Mouse (Mus musculus) activated CD4-positive, CD25-positive, alpha-beta regulatory T cell, adult 4 months (primary cell): Measurements from ENCODE around the gene Prn. TPM values are rescaled to one million over a fixed set of nuclear protein-coding genes. Genes with fewer than 3 reads are reported as not detected.

Experiments
- ATAC-seq: one replicate; pipeline ENCODE4 v1.8.0; 2017
- polyA plus RNA-seq, 2 experiments: library from polyadenylated mRNA; unstranded; fragments of 100-300 nt; shearing (Covaris generic); gene quantifications; one replicate each; pipeline ENCODE4 v1.2.1; 2017

Prn gene
- polyA plus RNA-seq, 2 experiments from 2014 or later, result not detected

DNA sequence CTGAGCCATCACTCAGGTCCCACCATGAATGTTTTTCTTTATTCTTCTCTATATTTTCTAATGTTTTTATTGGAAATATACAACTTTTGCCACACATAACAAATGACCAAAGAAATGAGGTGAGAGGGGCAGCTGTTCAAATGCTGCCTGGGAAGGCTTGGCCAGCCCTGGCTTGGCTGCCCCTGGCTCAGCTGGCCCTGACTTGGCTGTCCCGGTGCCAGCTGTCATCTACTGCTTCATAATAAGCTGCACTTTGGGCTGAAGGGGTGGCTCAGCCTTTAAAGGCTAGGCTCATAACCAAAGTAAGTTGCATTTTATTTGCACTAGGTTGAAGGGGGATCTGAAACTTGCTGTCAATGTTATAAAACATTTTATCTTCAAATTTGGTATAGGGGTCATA is 2.9 kb upstream of the Prn start:
- ATAC-seq, result no peak

DNA sequence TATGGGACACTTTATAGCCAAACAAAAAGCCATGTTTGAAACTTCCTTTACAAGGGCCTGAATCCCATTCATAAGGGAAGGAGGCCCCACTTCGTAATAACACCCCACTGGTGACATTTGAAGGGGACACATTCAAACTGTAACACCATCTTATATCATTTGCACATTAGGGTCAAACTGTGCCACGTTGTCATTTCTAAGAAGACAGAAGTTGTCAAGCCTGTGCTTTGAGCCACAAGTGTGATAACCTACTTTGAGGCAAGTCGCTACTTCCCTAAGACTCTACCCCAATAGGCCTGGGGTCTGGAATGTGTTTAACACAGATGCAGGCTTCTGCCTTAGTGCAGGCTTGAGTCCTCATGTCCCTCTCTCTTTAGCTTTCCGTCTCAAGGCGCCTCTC is 2.4 kb upstream of the Prn start:
- no peak for ATAC-seq

DNA sequence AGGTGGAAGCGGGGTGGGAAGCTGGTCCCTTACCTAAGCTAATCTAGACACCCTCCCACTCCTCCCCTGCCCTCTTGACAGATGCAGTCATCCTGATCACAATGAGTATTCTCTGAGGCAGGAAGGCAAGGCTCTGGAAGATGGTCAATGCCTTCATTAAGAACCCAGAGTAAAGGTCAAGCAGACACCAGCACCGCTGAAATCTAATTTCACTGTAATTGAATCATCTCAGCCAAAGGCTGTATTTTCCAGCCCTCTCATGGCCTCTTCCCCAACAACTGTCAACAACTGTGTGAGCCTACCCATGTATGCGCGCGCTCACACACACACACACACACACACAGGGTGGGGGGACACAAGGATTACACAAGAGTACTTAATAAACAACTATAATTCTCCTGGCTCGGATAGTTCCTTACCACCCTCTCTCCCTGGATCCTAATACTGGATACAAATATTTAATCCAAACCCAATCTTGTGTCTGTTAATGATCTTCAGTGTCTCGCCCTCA is 1.4 kb upstream of the Prn start:
- no peak for ATAC-seq

- ATAC-seq, result no peak
Observed at GRCm38 (mm10) chr2:131908906-131909305, 851 bp upstream of the Prn start.

GRCm38 (mm10) chr2:131910847-131911246 is 1.1 kb downstream of the Prn start:
- ATAC-seq, result no peak

GRCm38 (mm10) chr2:131911341-131911740 is 1.6 kb downstream of the Prn start:
- ATAC-seq, result no peak

DNA sequence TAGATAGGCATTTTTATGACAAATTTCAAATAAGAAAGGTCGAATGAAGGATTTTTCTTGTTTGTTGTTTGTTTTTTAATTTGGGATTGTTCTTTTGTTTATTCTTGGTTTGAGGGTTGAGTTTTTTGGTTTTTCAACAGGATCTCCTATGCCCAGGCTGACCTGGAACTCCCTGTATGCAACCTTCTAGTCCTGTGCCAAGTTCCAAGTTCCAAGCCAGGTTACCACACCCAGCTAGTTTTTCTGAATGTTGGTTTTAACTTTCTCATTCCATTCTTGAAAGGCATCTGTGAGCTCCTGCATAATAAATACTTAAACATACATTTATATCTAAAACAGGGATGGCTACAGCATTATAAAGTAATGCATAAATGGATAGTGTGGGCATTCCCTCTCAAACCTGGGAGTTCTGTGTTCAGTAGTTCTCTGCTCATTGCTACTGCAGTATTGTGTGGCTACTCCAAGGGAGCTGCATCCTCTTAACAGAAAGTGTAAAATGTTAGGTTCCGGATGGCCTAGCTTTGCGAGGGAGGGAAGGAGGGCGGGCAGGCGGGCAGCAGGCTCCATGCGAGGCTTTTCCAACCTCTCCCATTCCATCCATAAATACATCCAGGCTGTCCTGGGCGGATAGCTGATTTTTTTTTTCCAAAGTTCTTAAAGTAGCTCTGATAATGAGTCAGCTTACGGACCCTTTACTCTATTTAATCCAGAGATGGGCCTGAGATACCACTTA is 2.9 kb downstream of the Prn start:
- no peak for ATAC-seq

DNA sequence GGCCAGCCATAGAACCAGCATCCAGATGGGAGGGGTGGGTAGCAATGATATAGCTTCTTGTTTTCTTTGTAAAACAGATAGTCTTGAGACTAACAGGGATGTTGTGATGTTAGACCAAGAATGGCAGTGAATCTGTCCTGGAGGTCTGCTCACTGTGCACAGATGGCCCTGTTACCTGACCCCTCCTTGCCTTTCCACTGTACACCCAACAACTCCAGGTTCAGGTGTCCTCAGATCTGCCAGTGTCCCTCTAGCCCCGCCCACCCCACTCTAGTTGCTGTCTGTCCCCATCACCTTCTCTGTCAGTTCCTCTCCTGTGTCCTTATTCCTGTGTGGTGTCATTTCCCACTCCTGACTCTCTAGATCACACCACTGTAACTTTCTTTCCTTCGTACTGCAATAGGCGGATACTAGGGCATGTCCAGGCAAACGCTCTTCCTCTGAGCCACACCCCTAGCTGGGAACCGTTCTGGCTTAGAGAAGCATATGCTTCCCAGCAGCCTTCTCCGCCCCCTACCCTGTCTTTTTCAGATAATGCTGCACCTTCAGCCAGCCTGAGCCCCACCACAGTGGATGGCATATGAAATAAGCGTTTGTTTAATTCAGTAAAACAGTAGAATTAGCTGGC is 22.6 kb downstream of the Prn start:
- no peak for ATAC-seq

DNA sequence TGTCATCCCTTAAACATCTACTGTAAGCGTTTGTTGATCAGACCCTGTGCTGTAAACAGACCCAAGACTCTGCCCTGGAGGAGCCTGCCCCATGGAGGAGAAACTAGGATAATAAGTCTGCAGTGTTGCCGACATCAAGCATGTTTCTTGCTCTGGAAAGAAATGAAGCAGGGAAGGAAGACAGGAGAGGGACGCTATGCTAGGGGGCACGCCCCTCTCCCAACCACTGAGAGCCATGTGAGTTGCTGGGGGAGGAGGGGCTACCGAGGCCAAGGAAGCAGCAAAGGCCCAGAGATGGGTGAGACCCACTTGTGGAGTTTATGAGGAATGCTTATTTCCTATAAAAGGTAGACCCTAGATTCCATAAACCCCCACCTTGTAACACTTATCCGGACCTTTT is 23.3 kb downstream of the Prn start:
- no peak for ATAC-seq

DNA sequence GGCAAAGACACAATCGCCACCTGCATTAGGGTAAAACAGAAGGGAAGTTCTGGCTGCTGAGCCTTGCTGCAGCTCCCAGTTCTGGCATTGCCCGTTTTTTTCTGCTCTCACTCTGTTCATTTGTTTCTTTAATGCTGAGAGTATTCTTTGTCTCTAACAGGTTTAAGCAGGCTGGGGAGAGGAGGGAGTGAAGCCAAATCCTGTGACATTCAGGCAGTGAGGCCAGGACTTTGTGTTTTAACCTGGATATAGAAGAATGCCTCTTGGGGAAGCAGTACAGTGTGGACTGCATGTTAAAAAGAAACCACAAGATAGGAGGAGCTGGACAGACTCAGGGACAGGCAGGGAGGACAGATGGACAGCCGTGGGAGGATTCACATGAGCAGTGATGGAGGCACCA is 23.8 kb downstream of the Prn start:
- ATAC-seq, result no peak

- ATAC-seq, result no peak
Observed at GRCm38 (mm10) chr2:131934243-131934642, 24.5 kb downstream of the Prn start.

- no peak for ATAC-seq
Observed at GRCm38 (mm10) chr2:131935390-131936105, 25.8 kb downstream of the Prn start.

DNA sequence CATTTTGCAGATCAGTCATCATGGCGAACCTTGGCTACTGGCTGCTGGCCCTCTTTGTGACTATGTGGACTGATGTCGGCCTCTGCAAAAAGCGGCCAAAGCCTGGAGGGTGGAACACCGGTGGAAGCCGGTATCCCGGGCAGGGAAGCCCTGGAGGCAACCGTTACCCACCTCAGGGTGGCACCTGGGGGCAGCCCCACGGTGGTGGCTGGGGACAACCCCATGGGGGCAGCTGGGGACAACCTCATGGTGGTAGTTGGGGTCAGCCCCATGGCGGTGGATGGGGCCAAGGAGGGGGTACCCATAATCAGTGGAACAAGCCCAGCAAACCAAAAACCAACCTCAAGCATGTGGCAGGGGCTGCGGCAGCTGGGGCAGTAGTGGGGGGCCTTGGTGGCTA is 26.7 kb downstream of the Prn start:
- no peak for ATAC-seq

DNA sequence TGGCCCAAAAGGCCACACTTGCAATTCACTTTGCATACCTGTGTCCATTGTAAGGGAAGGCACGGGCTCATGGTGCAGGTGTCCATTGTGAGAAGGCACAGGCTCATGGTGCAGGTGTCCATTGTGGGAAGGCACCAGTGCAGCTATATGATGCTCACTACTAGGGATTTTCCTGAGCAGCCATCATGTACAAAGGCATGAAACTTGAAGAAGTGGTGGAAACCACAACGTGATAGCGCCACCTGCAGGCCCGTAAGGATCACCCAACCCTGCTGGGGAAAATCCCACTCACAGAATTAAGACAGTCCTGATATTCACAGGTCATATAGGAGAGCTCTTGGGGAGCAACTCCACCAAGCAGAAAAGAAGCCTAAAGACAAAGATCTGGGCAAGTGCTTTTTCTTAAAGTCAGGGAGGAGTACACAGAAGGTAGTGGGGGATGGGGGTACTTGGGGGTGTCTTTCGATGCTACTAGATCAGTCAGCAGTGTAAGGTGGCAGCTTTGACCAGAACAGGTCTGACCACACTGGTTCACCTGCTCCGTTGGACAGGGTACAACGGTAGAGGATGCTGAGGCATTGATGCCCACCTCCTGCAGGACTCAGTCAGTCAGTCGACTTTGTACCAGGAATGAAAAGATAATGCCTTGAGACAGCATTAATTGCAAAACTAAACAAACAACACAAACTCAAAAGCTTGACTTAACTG is 29.8 kb downstream of the Prn start:
- peak; percentile 92 for ATAC-seq

- no peak for ATAC-seq
Observed at GRCm38 (mm10) chr2:131940506-131940905, 30.7 kb downstream of the Prn start.

GRCm38 (mm10) chr2:131941501-131941900 is 31.7 kb downstream of the Prn start:
- ATAC-seq, result no peak

DNA sequence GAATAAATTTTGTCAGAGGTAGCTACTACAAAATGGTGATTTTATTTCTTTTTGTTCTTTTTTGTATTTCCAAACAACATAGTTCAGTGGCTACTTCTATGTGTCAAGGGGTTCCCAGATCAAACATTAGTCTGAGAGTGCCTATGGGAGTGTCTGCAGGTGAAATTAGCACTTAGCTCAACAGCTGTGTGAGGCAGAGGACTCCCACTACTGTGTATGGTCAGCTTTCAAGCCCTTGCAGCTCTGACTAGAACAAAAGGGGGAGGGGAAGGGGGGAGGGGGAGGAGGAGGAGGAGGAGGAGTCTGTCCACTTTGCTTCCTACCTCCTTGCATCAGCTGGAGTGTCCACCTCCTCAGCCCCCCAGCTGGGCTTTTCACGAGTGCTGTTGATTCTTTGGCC is 34.6 kb downstream of the Prn start:
- no peak for ATAC-seq

DNA sequence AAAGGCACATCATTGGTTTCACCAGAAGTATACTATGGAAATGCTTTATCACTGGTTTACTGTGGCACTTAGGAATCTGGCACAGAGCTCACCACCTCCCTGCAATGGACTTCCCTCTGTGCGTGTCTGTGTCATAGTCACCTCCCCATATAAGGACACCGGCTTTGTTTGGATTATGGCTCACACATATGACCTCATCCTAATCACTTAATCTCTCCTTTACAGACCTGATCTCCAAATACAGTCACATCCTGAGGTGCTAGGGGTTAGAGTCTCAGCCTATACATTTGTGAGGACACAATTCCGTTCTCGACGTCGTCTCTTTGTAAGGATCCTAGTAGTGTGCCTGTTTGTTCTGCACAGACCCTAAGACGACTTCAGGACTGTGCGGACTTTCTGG is 35.5 kb downstream of the Prn start:
- ATAC-seq, result no peak

- ATAC-seq, result no peak
Observed at GRCm38 (mm10) chr2:131945765-131946164, 36.0 kb downstream of the Prn start.

- no peak for ATAC-seq
Observed at GRCm38 (mm10) chr2:131946351-131946750, 36.6 kb downstream of the Prn start.

DNA sequence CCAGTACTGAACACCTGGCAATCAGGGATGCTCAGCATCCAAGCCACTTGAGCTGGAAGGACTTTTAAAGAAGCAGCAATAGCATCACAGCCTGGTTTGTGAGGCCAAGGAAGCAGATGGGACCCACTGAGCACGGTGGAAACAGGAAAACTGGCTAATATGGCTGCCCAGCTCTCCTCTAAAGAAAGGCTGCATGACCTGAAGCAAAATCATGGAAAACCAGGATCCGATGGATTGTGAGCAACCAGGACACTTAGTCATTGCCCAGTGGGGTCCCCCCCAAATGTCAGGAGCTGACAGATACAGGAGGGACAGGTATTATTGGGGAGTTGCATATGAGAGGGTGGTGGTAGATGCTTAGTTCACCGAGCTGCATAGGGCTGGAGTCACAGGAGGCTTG is 38.4 kb downstream of the Prn start:
- no peak for ATAC-seq

DNA sequence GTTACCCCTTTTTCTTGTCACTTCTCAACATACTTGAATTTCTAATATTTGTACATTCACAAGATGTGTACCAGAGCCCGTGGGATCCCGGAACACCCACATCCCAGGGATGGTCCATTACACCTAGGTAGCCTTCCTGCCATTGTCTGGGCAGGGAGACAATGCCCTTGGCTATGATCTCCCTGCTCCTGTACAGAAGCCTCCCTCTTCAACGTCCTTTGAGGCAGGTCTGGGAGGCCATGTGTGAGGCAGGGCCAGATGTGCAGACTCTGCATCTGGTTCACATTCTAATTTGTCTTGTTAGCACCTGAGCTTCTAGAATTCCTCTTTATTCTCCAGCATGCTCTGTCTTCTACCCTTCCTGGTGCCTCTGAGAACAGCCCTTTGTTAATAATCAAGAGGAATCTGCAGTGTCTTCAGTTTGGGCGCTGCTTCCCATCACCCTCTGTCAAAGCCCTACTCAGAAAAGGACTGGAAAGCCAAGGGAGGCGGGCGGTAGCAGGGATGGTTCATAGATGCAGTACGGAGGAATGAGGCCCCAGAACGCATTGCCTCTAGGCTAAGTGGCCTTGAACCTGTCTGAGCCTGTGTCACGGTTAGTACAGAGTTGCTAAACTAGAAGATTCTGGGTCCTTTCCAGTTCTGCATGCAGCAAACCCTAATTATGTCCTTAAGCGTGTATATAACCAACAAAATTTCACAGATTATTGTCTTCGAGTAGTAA is 39.3 kb downstream of the Prn start:
- no peak for ATAC-seq
